Mouse (Mus musculus) ES-E14 (cell line): ENCODE data around the gene Dnal1. TPM values are rescaled to one million over a fixed set of nuclear protein-coding genes. Genes with fewer than 3 reads are reported as not detected.

Experiments used
- DNase-seq: peaks from one replicate; pipeline ENCODE4 v3.0.0-alpha.2; 2013; ENCODE audit warnings: low read depth, low spot score
- H3K27ac ChIP-seq: 2 replicates; pipeline ENCODE4 v1.5.1; 2012; ENCODE audit warnings: low read depth, mild to moderate bottlenecking, low read length, moderate library complexity, mixed read lengths; ENCODE audit not compliant: poor library complexity, insufficient read depth, severe bottlenecking
- H3K36me3 ChIP-seq: 2 replicates; pipeline ENCODE4 v1.6.1; 2012; ENCODE audit warnings: mild to moderate bottlenecking, low read length, moderate library complexity, mixed read lengths; ENCODE audit not compliant: control insufficient read depth, poor library complexity, insufficient read depth, severe bottlenecking
- H3K4me1 ChIP-seq, 2 experiments: fragments of 150-350 bp in 1 of 2; sonication (generic) in 1 of 2; 2 replicates each; pipeline ENCODE4 v1.6.1; 2012; ENCODE audit warnings: low read length in 2 of 2, mild to moderate bottlenecking in 1 of 2, mixed read lengths in 1 of 2; ENCODE audit not compliant: control insufficient read depth in 2 of 2, insufficient read depth in 2 of 2, poor library complexity in 1 of 2
- H3K4me3 ChIP-seq, 2 experiments: fragments of 150-350 bp in 1 of 2; sonication (generic) in 1 of 2; 2 replicates each; pipeline ENCODE4 v1.5.1; 2012; ENCODE audit warnings: low read length in 2 of 2, low read depth in 1 of 2, mild to moderate bottlenecking in 1 of 2, mixed read lengths in 1 of 2; ENCODE audit not compliant: insufficient read depth in 1 of 2, poor library complexity in 1 of 2, severe bottlenecking in 1 of 2
- H3K9ac ChIP-seq: 2 replicates; pipeline ENCODE4 v1.6.1; 2012; ENCODE audit warnings: low read depth, mild to moderate bottlenecking, low read length, mixed read lengths; ENCODE audit not compliant: poor library complexity, insufficient read depth, severe bottlenecking
- H3K9me3 ChIP-seq: fragments of 150-350 bp; sonication (generic); 2 replicates; pipeline ENCODE4 v1.6.1; 2012; ENCODE audit warnings: low read depth, mild to moderate bottlenecking, low read length; ENCODE audit not compliant: control insufficient read depth, insufficient read depth
- CHD2 ChIP-seq: IDR thresholded peaks from 2 replicates; pipeline ENCODE4 v1.6.1; 2014; ENCODE audit warnings: mild to moderate bottlenecking, low read depth, low read length, inconsistent platforms
- HCFC1 ChIP-seq: IDR thresholded peaks from 2 replicates; pipeline ENCODE4 v1.6.1; 2012; ENCODE audit warnings: low read length, inconsistent platforms, borderline replicate concordance; ENCODE audit not compliant: insufficient read depth
- MAFK ChIP-seq: IDR thresholded peaks from 2 replicates; pipeline ENCODE4 v1.6.1; 2014; ENCODE audit warnings: mild to moderate bottlenecking, low read depth, low read length, inconsistent platforms; ENCODE audit not compliant: insufficient read depth
- ZC3H11A ChIP-seq: IDR thresholded peaks from 2 replicates; pipeline ENCODE4 v1.6.1; 2012; ENCODE audit warnings: low read depth, mild to moderate bottlenecking, inconsistent platforms, low read length, borderline replicate concordance
- ZNF384 ChIP-seq: IDR thresholded peaks from 2 replicates; pipeline ENCODE4 v1.6.1; 2012; ENCODE audit warnings: low read depth, low read length, inconsistent platforms
- in situ Hi-C, 2 experiments: fragments of 600-800 bp; cut with MboI; formaldehyde crosslinking; loops; one replicate each; pipeline ENCODE4 v1.15.1; 2025; ENCODE audit warnings: low sequenced_read_pairs in 2 of 2, inconsistent platforms in 1 of 2; ENCODE audit not compliant: unreplicated experiment in 2 of 2
- total RNA-seq: library from RNA; depleted of rRNA; stranded (reverse); fragments of 300-350 nt; gene quantifications from 2 replicates; pipeline ENCODE4 v1.2.3, GENCODE M21; 2012

Dnal1 gene
- total RNA-seq, 1 experiment: 3.5 TPM

GRCm38 (mm10) chr12:84165631-84166373, 51.6 kb downstream of the Dnal1 start:
- no peak overlapping the region for H3K27ac ChIP-seq
- TF ChIP-seq ZNF384: no peak
- TF ChIP-seq HCFC1: no peak
- no peak for TF ChIP-seq ZC3H11A
- no peak for TF ChIP-seq CHD2
- TF ChIP-seq MAFK: no peak
- DNase-seq: no peak

GRCm38 (mm10) chr12:84170610-84171009, 56.4 kb downstream of the Dnal1 start:
- in situ Hi-C loops: no loop called here
- Histone ChIP-seq H3K27ac (no peak overlapping the region), H3K9me3 (no peaks in the 10 kb centered on the region), H3K36me3 (peaks cover 25% of the 10 kb centered on the region; the same call in 1 of the 2 replicates), H3K4me3 (no peak overlapping the region), H3K4me1 (peaks cover 8 to 28% of the 10 kb centered on the region in 2 experiments), H3K9ac (no peak overlapping the region)
- TF ChIP-seq ZC3H11A: no peak
- no peak for TF ChIP-seq ZNF384
- TF ChIP-seq MAFK: no peak
- no peak for TF ChIP-seq HCFC1
- DNase-seq: no peak

More at GRCm38 (mm10) chr12:84165631-84166373, 51.6 kb downstream of the Dnal1 start:
- H3K4me1 ChIP-seq: peaks cover 2 to 7% of the 10 kb centered on the region in 2 experiments; a peak in 2 of 4 replicates
- in situ Hi-C loops: loop anchor here in 1 of 2 experiments (10.0 kb wide), 1 partner anchor 89 kb away; no protein-coding TSS in a partner anchor
- no peak overlapping the region for H3K4me3 ChIP-seq
- H3K36me3 ChIP-seq: peaks cover 8% of the 10 kb centered on the region; the same call in 1 of the 2 replicates
- no peaks in the 10 kb centered on the region for H3K9me3 ChIP-seq
- H3K9ac ChIP-seq: no peak overlapping the region

GRCm38 (mm10) chr12:84172216-84172615, 58.0 kb downstream of the Dnal1 start:
- peaks cover 25% of the 10 kb centered on the region; the same call in 1 of the 2 replicates for H3K36me3 ChIP-seq

GRCm38 (mm10) chr12:84172862-84173261, 58.7 kb downstream of the Dnal1 start:
- no peak overlapping the region for H3K9ac ChIP-seq
- TF ChIP-seq CHD2 (no peak), MAFK (no peak), ZNF384 (no peak), HCFC1 (no peak), ZC3H11A (no peak)
- in situ Hi-C loops: no loop called here
- H3K27ac ChIP-seq: no peak overlapping the region
- no peaks in the 10 kb centered on the region for H3K9me3 ChIP-seq
- H3K36me3 ChIP-seq: peaks cover 25% of the 10 kb centered on the region; the same call in 1 of the 2 replicates
- peaks cover 16 to 37% of the 10 kb centered on the region in 2 experiments for H3K4me1 ChIP-seq
- H3K4me3 ChIP-seq: peak overlapping the region; percentile 11 to 12; a peak in 2 of 4 replicates
- DNase-seq: no peak

More at GRCm38 (mm10) chr12:84172216-84172615, 58.0 kb downstream of the Dnal1 start:
- no peak overlapping the region for H3K27ac ChIP-seq
- TF ChIP-seq CHD2 (no peak), ZNF384 (no peak)
- DNase-seq: no peak
- peaks cover 11 to 35% of the 10 kb centered on the region in 2 experiments for H3K4me1 ChIP-seq
- in situ Hi-C loops: no loop called here
- no peak overlapping the region for H3K4me3 ChIP-seq
- no peak overlapping the region for H3K9ac ChIP-seq
- H3K9me3 ChIP-seq: no peaks in the 10 kb centered on the region
